Mouse (Mus musculus) myocyte (in vitro differentiated cells): ENCODE data around the gene Oog4.
"Not testable (repeated sequence)": the region's sequence is repeated elsewhere in the genome, so short reads cannot be mapped to it uniquely, and the experiment has no call there.

Source experiments
- CEBPB ChIP-seq: IDR thresholded peaks from 2 replicates; pipeline ENCODE4 v1.6.1; 2011; ENCODE audit warnings: mild to moderate bottlenecking, moderate library complexity; ENCODE audit not compliant: poor library complexity, insufficient read depth, severe bottlenecking
- E2F4 ChIP-seq: IDR thresholded peaks from one replicate; pipeline ENCODE4 v1.6.1; 2011; ENCODE audit warnings: mild to moderate bottlenecking, control low read depth, moderate library complexity; ENCODE audit not compliant: insufficient read depth
- MAX ChIP-seq: IDR thresholded peaks from one replicate; pipeline ENCODE4 v1.6.1; 2011; ENCODE audit warnings: low read depth, mild to moderate bottlenecking, control low read depth
- MYOD1 ChIP-seq, 3 experiments: IDR thresholded peaks; one replicate each; pipeline ENCODE4 v1.6.1; 2011; ENCODE audit warnings: control low read depth in 2 of 3, low read depth in 2 of 3, mild to moderate bottlenecking in 2 of 3, moderate library complexity in 1 of 3; ENCODE audit not compliant: insufficient read length in 2 of 3, control insufficient read depth in 1 of 3
- POLR2A ChIP-seq: IDR thresholded peaks from one replicate; pipeline ENCODE4 v1.6.1; 2011; ENCODE audit warnings: low read depth, mild to moderate bottlenecking, control low read depth, moderate library complexity; ENCODE audit not compliant: insufficient read length
- POLR2AphosphoS2 ChIP-seq: IDR thresholded peaks from one replicate; pipeline ENCODE4 v1.6.1; 2011; ENCODE audit warnings: low read depth, control low read depth; ENCODE audit not compliant: insufficient read length
- REST ChIP-seq: IDR thresholded peaks from one replicate; pipeline ENCODE4 v1.6.1; 2011; ENCODE audit warnings: mild to moderate bottlenecking, control low read depth, moderate library complexity; ENCODE audit not compliant: insufficient read depth, insufficient read length
- SRF ChIP-seq: IDR thresholded peaks from one replicate; pipeline ENCODE4 v1.6.1; 2011; ENCODE audit warnings: low read depth; ENCODE audit not compliant: control insufficient read depth, insufficient read length

- not testable (repeated sequence) for TF ChIP-seq CEBPB; E2F4; REST; POLR2A; SRF; MYOD1 (IDR thresholded peaks at IDR 0.05; ENCODE audit: control insufficient read depth in 1 of 3, insufficient read length in 2 of 3, low read depth in 2 of 3); MAX; POLR2AphosphoS2
Measured at GRCm38 (mm10) chr4:143426770-143427169, 23.4 kb downstream of the Oog4 start.
